Mouse (Mus musculus): ENCODE data around the gene Smdt1. TPM values are rescaled to one million over a fixed set of nuclear protein-coding genes. Genes with fewer than 3 reads are reported as not detected.
"Not testable (repeated sequence)": the region's sequence is repeated elsewhere in the genome, so short reads cannot be mapped to it uniquely, and the experiment has no call there.

Smdt1 gene
- total and polyA plus RNA-seq, 3 experiments, result 111 to 159 TPM; not detected in 1

DNA sequence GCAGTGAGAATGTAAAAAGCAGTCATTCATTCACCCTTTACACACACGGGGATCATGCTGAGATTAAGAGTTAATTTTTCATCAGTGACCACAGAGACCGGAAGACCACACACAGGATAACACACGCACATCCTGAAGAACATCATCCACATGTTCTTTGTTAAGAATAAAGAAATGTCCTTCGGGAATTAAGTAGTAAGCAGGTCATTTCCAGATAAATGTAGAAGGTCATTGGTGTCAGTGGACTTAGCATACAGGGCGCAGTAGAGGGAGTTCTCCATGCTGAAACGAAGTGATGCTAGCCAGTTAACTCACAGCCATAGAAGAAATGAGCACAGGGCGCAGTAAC is 41.9 kb downstream of the Smdt1 start:
- H3K36me3 ChIP-seq (ENCODE audit: control insufficient read depth in 1 of 2, insufficient read depth in 2 of 2, low read length in 2 of 2), result no peaks in the 10 kb centered on the region
- H3K4me1 ChIP-seq (ENCODE audit: control insufficient read depth in 1 of 2, insufficient read depth in 2 of 2, low read length in 2 of 2), result no peaks in the 10 kb centered on the region
- H3K27me3 ChIP-seq (ENCODE audit: control insufficient read depth in 1 of 2, insufficient read depth in 2 of 2, low read length in 2 of 2), result peaks cover 6 to 20% of the 10 kb centered on the region in 2 experiments
- no peak overlapping the region for H3K4me3 ChIP-seq (ENCODE audit: control insufficient read depth in 1 of 2, insufficient read depth in 1 of 2, low read depth in 2 of 2, low read length in 2 of 2)
- no peak overlapping the region for H3K9ac ChIP-seq (ENCODE audit: control insufficient read depth, low read depth, low read length, poor library complexity, severe bottlenecking)
- H3K9me3 ChIP-seq (replicated peaks; ENCODE audit: insufficient read depth, low read length), result no peaks in the 10 kb centered on the region
- H3K27ac ChIP-seq (ENCODE audit: control insufficient read depth, low read depth, low read length), result no peak overlapping the region
- TF ChIP-seq MXI1 (IDR thresholded peaks at IDR 0.05; ENCODE audit: low read depth, low read length), result no peak
- no peak for TF ChIP-seq ZNF384 (IDR thresholded peaks at IDR 0.05; ENCODE audit: low read depth, low read length)
- no peak for TF ChIP-seq E2F4 (IDR thresholded peaks at IDR 0.05; ENCODE audit: borderline replicate concordance, low read depth, low read length)
- no peak for TF ChIP-seq POLR2AphosphoS2 (IDR thresholded peaks at IDR 0.05; ENCODE audit: low read length)
- no peak for TF ChIP-seq ELF1 (IDR thresholded peaks at IDR 0.05; ENCODE audit: low read depth, low read length)
- TF ChIP-seq SIN3A (IDR thresholded peaks at IDR 0.05; ENCODE audit: low read length), result no peak
- no peak for TF ChIP-seq SMC3 (IDR thresholded peaks at IDR 0.05; ENCODE audit: low read depth, low read length)
- no peaks in the 10 kb centered on the region for H3K79me2 ChIP-seq (ENCODE audit: control insufficient read depth, insufficient read depth, low read length, poor library complexity)
- no peak for DNase-seq (ENCODE audit: low read depth, low spot score)

DNA sequence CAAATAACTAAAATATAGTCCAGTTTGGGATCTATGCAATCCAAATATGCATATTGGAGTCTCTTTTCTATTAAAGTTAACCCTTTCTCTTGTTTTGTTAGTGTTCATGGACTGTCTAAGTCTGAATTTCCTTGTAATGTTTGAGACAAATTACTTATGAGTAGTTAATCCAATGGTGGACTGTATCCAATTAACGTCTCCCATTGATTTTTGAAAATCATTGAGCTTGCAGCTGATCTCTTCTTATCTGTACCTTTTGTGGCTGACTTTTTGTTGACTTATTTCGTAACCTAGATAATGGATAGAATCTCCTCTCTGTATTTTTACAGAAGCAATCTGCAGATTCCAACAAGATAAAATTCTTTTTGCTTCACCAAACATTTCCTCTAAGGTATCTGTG is 43.7 kb downstream of the Smdt1 start:
- Histone ChIP-seq H3K4me3 (ENCODE audit: control insufficient read depth in 1 of 2, insufficient read depth in 1 of 2, low read depth in 2 of 2, low read length in 2 of 2) (no peak overlapping the region), H3K36me3 (ENCODE audit: control insufficient read depth in 1 of 2, insufficient read depth in 2 of 2, low read length in 2 of 2) (no peaks in the 10 kb centered on the region), H3K4me1 (ENCODE audit: control insufficient read depth in 1 of 2, insufficient read depth in 2 of 2, low read length in 2 of 2) (no peaks in the 10 kb centered on the region), H3K79me2 (ENCODE audit: control insufficient read depth, insufficient read depth, low read length, poor library complexity) (no peaks in the 10 kb centered on the region), H3K27ac (ENCODE audit: control insufficient read depth, low read depth, low read length) (no peak overlapping the region), H3K9me3 (replicated peaks; ENCODE audit: insufficient read depth, low read length) (no peaks in the 10 kb centered on the region), H3K27me3 (ENCODE audit: control insufficient read depth in 1 of 2, insufficient read depth in 2 of 2, low read length in 2 of 2) (peaks cover 6 to 24% of the 10 kb centered on the region in 2 experiments), H3K9ac (ENCODE audit: control insufficient read depth, low read depth, low read length, poor library complexity, severe bottlenecking) (no peak overlapping the region)
- no peak for DNase-seq (ENCODE audit: low read depth, low spot score)
- TF ChIP-seq MAX (IDR thresholded peaks at IDR 0.05; ENCODE audit: low read length) (no peak), JUND (IDR thresholded peaks at IDR 0.05; ENCODE audit: low read depth, low read length) (no peak), HCFC1 (IDR thresholded peaks at IDR 0.05; ENCODE audit: low read depth, low read length) (no peak), E2F4 (IDR thresholded peaks at IDR 0.05; ENCODE audit: borderline replicate concordance, low read depth, low read length) (no peak), ELF1 (IDR thresholded peaks at IDR 0.05; ENCODE audit: low read depth, low read length) (no peak), POLR2AphosphoS2 (IDR thresholded peaks at IDR 0.05; ENCODE audit: low read length) (no peak), USF1 (IDR thresholded peaks at IDR 0.05; ENCODE audit: low read depth, low read length) (no peak)

DNA sequence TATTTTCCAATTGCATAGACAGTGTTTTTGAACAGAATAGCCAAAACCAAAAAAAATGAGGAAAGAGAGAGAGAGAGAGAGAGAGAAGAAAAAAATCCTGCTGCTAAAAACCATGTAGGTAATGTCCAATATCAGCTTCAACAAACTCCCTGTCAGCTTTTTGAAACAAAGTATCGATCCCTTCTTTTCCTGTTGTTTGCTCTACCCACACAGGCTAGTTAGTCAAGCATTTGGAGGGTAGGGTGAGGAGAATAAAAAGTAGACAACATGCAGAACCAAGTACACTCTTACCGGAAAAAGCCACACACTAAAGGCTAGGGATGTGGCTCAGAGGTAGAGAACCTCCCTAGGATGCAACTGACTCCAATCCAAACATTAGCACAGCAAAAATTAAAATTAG is 47.0 kb downstream of the Smdt1 start:
- Histone ChIP-seq H3K27ac (ENCODE audit: control insufficient read depth, low read depth, low read length) (no peak overlapping the region), H3K4me3 (ENCODE audit: control insufficient read depth in 1 of 2, insufficient read depth in 1 of 2, low read depth in 2 of 2, low read length in 2 of 2) (no peak overlapping the region), H3K27me3 (ENCODE audit: control insufficient read depth in 1 of 2, insufficient read depth in 2 of 2, low read length in 2 of 2) (peaks cover 4 to 24% of the 10 kb centered on the region in 2 experiments; a peak in 3 of 4 replicates), H3K9ac (ENCODE audit: control insufficient read depth, low read depth, low read length, poor library complexity, severe bottlenecking) (no peak overlapping the region), H3K9me3 (replicated peaks; ENCODE audit: insufficient read depth, low read length) (no peaks in the 10 kb centered on the region), H3K36me3 (ENCODE audit: control insufficient read depth in 1 of 2, insufficient read depth in 2 of 2, low read length in 2 of 2) (no peaks in the 10 kb centered on the region), H3K4me1 (ENCODE audit: control insufficient read depth in 1 of 2, insufficient read depth in 2 of 2, low read length in 2 of 2) (no peaks in the 10 kb centered on the region), H3K79me2 (ENCODE audit: control insufficient read depth, insufficient read depth, low read length, poor library complexity) (no peaks in the 10 kb centered on the region)
- TF ChIP-seq EP300 (IDR thresholded peaks at IDR 0.05; ENCODE audit: low read depth in 1 of 2, low read length in 2 of 2), result no peak
- TF ChIP-seq ZKSCAN1 (IDR thresholded peaks at IDR 0.05; ENCODE audit: low read depth, low read length), result no peak
- no peak for TF ChIP-seq TAL1 (IDR thresholded peaks at IDR 0.05; ENCODE audit: low read length)
- TF ChIP-seq MXI1 (IDR thresholded peaks at IDR 0.05; ENCODE audit: low read depth, low read length), result no peak
- no peak for TF ChIP-seq POLR2A (IDR thresholded peaks at IDR 0.05; ENCODE audit: control insufficient read depth in 1 of 2, insufficient read depth in 1 of 2, low read depth in 1 of 2, low read length in 2 of 2, poor library complexity in 1 of 2)
- no peak for TF ChIP-seq ZNF384 (IDR thresholded peaks at IDR 0.05; ENCODE audit: low read depth, low read length)
- TF ChIP-seq ZMIZ1 (IDR thresholded peaks at IDR 0.05; ENCODE audit: low read depth, low read length), result no peak
- TF ChIP-seq CTCF (IDR thresholded peaks at IDR 0.05 in 2 of 3, conservative IDR thresholded peaks at IDR 0.05 in 1 of 3; ENCODE audit: control insufficient read depth in 1 of 3, insufficient read depth in 1 of 3, low read depth in 2 of 3, low read length in 3 of 3, poor library complexity in 1 of 3, severe bottlenecking in 1 of 3), result no peak
- no peak for TF ChIP-seq SMC3 (IDR thresholded peaks at IDR 0.05; ENCODE audit: low read depth, low read length)
- no peak for TF ChIP-seq USF1 (IDR thresholded peaks at IDR 0.05; ENCODE audit: low read depth, low read length)
- TF ChIP-seq NELFE (IDR thresholded peaks at IDR 0.05; ENCODE audit: low read depth, low read length), result no peak
- TF ChIP-seq KAT2A (conservative IDR thresholded peaks at IDR 0.05; ENCODE audit: low read depth, low read length), result no peak
- no peak for TF ChIP-seq TBP (IDR thresholded peaks at IDR 0.05; ENCODE audit: low read depth, low read length)
- TF ChIP-seq ZC3H11A (IDR thresholded peaks at IDR 0.05; ENCODE audit: low read depth, low read length), result no peak
- TF ChIP-seq GATA1 (IDR thresholded peaks at IDR 0.05; ENCODE audit: low read depth, low read length), result no peak
- no peak for DNase-seq (ENCODE audit: low read depth, low spot score)

DNA sequence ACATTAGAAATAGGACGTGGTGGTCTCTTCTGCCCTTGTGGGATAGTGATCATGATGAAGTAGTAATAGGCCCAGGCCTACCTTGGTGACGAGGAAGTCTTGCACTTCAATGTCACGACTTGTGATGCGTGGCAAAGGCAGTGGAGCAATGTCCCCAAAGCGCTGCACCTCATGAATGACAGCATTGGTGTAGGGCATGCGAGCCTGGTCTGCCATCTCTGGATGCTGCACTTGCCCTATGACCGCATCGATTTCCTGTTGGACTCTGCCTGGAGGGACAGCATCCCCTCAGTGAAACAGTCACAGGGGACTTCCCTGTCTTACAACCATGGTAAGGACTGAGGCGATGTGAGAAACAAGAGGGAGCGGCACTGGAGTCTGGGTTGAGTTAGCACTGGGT is 51.2 kb downstream of the Smdt1 start:
- H3K9ac ChIP-seq (ENCODE audit: control insufficient read depth, low read depth, low read length, poor library complexity, severe bottlenecking); H3K4me1 ChIP-seq (ENCODE audit: control insufficient read depth in 1 of 2, insufficient read depth in 2 of 2, low read length in 2 of 2); H3K79me2 ChIP-seq (ENCODE audit: control insufficient read depth, insufficient read depth, low read length, poor library complexity); H3K4me3 ChIP-seq (ENCODE audit: control insufficient read depth in 1 of 2, insufficient read depth in 1 of 2, low read depth in 2 of 2, low read length in 2 of 2); DNase-seq (ENCODE audit: low read depth, low spot score); H3K27me3 ChIP-seq (ENCODE audit: control insufficient read depth in 1 of 2, insufficient read depth in 2 of 2, low read length in 2 of 2); H3K36me3 ChIP-seq (ENCODE audit: control insufficient read depth in 1 of 2, insufficient read depth in 2 of 2, low read length in 2 of 2); H3K27ac ChIP-seq (ENCODE audit: control insufficient read depth, low read depth, low read length); H3K9me3 ChIP-seq (replicated peaks; ENCODE audit: insufficient read depth, low read length): not testable (repeated sequence)
